Mouse (Mus musculus): Measurements from ENCODE around the gene Pck2. TPM values are rescaled to one million over a fixed set of nuclear protein-coding genes. Genes with fewer than 3 reads are reported as not detected.
A peak's percentile ranks its signal among the peaks of the same experiment; 100 is the strongest.

Pck2 gene
- polyA plus RNA-seq, 1 experiment: 30.9 TPM

DNA sequence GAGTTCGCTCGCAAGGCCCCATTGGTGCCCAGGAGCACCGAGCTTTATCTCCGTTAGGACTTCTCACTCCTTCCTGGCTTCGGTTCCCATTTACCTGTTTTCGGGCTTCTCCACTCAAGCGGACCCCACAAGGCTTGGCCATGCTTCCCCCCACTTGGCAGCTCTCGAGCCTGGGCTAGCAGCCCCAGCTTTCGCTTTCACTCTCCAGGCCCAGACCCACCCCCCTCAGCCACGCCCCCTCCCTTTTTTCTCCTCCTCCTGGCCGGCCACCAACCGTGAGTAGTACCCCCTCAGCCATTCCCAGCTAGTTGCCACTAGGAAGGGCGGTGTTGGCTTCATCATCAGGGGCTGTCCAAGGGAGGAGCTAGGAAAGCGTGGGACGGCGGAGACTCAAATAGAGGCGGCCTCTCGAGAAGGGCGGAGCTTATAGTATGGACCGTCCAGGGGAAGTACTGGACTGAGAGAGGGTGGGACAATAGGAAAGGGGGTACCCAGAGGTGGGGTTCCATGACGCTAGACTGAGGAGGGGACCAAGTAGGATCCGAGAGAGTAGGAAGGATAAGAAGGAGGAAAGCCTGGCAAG is 50.8 kb downstream of the Pck2 start, which contains the start of gene Psme2:
Psme2 (minus strand) TSS at position 366 of the 583 bp plus-strand sequence.
- WGBS: under 1% methylated on average over 22 of the region's 22 CpGs
- DNase-seq (ENCODE audit: low read depth, low spot score): peak; percentile 97

DNA sequence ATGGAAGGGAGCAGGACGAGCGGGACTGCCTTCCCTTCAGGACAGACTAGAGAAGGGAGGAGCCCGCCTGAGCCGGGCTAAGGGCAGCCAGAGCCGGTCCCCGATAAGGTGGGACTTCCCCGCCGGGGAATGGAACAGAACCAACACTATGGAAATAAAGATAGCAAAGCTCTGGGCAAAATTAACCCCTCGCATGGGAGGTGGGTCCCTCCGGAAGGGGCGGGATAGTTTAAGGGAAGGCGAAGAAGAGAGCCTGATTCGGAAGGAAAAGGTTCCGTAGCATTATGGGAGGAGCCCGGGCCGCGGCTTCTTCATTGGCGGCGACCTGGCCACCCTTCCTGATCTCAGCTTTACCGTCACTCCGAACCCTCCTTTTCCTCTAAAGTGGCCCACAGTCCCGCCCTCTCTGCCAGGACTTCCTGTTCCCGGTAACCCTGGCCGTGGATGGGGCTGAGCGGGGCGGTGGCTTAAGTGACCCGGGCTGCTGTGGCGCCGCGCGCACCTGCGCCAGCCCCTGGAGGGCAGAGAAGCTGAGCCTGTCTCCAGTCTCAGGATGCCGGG is 51.3 kb downstream of the Pck2 start, which contains the start of gene Rnf31:
Rnf31 (plus strand) TSS at position 378 of the 561 bp plus-strand sequence.
- 1% methylated on average over 33 of the region's 33 CpGs for WGBS
- DNase-seq (ENCODE audit: low read depth, low spot score): no peak

DNA sequence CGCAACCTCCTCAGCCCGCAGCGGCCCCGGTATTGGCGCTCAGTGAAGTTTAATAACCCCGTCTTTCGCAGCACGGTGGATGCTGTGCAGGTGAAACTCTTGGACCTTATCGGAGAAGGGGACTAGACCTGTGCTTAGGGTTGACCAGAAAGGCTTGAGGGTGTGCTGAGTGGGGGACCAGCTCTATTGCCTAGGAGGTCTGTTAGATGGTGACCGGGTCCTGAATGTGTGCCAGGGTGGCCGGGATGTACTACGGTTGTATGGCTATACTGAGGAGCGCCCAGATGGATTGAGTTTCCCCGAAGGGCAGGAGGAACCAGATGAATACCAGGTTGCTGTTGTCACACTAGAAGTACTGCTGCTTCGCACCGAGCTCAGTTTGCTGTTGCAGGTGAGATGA is 52.2 kb downstream of the Pck2 start:
- DNase-seq (ENCODE audit: low read depth, low spot score): no peak
- 1% methylated on average over 16 of the region's 16 CpGs for WGBS

DNA sequence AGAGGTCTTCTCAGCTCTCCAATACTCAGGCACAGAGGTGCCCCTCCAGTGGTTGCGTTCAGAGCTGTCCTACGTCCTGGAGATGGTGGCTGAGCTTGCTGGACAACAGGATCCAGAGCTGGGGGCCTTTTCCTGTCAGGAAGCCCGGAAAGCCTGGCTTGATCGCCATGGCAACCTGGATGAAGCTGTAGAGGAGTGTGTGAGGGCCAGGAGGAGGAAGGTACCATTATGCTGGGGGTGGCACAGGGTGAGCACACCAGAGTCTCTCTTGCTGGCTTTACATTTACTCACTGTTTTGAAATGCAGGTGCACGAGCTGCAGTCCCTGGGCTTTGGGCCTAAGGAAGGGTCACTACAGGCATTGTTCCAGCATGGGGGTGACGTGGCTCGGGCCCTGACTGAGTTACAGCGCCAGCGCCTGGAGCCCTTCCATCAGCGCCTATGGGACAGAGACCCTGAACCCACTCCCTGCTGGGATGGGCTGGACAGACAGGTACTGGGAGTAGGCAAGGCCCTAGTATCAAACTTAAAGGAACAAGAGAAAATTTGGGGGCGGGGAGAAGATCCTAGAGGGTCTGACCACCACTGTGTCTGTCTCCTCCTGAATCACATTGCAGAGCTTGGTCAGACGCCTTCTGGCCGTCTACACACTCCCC is 56.1 kb downstream of the Pck2 start:
- DNase-seq (ENCODE audit: low read depth, low spot score): no peak
- WGBS: 89% methylated on average over 13 of the region's 13 CpGs

DNA sequence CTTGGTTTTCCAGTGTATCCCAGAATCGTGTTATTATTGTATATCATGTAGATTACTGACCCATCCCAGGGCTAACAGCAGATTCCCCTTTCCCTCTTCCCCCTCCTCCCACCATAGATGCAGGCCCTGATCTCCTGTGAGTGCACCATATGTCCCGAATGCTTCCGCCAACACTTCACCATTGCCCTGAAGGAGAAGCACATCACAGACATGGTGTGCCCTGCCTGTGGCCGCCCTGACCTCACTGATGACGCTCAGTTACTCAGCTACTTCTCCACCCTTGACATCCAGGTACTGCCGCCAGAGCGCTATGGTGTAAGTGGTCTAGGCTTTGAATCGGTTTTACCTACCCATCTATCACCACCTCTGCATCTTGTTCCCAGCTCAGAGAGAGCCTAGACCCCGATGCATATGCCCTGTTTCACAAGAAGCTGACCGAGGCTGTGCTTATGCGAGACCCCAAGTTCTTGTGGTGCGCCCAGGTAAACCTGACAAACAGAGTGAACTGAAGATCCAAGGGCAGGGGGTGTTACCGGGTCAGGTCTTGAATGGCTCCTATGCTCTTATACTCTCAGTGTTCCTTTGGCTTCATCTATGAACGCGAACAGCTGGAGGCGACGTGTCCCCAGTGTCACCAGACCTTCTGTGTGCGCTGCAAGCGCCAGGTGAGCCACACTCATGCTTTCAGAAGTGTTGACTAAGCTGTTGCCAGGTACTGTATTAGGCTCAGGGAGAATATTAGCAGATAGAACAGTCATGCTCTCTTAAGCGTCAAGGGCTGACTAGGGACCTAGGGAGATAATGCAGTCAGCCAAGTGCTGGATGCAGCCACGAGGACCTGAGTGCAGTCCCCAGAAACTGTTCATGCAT is 58.7 kb downstream of the Pck2 start:
- no peak for DNase-seq (ENCODE audit: low read depth, low spot score)
- WGBS: 93% methylated on average over 21 of the region's 21 CpGs

Other genes with a start within 250 kb of the Pck2 start
- 47.7 and 70.7 TPM in 2 replicates for gene Dhrs4, start 61.5 kb upstream of the Pck2 start, polyA plus RNA-seq (2012; rRNA removed)
- gene Carmil3, start 49.6 kb upstream of the Pck2 start, polyA plus RNA-seq (2012; rRNA removed): 1.3 and 1.6 TPM in 2 replicates
- 0.10 and 0.15 TPM in 2 replicates for gene Cpne6, start 29.8 kb upstream of the Pck2 start, polyA plus RNA-seq (2012; rRNA removed)
- gene Nrl, start 15.3 kb upstream of the Pck2 start, polyA plus RNA-seq (2012; rRNA removed): not detected in 2 replicates
- 112 and 152 TPM in 2 replicates for gene Dcaf11, start 19.7 kb downstream of the Pck2 start, polyA plus RNA-seq (2012; rRNA removed)
- 0.25 and 0.82 TPM in 2 replicates for gene A730061H03Rik, start 20.1 kb downstream of the Pck2 start, polyA plus RNA-seq (2012; rRNA removed)
- 0.11 and 0.12 TPM in 2 replicates for gene Fitm1, start 35.4 kb downstream of the Pck2 start, polyA plus RNA-seq (2012; rRNA removed)
- 250 and 259 TPM in 2 replicates for gene Psme1, start 37.9 kb downstream of the Pck2 start, polyA plus RNA-seq (2012; rRNA removed)
- 10.1 and 16.2 TPM in 2 replicates for gene Emc9, start 45.0 kb downstream of the Pck2 start, polyA plus RNA-seq (2012; rRNA removed)
- gene Psme2, start 50.8 kb downstream of the Pck2 start, polyA plus RNA-seq (2012; rRNA removed): 357 and 385 TPM in 2 replicates
- gene Rnf31, start 51.4 kb downstream of the Pck2 start, polyA plus RNA-seq (2012; rRNA removed): 32.1 and 48.2 TPM in 2 replicates
- 38.5 and 55.1 TPM in 2 replicates for gene Irf9, start 63.3 kb downstream of the Pck2 start, polyA plus RNA-seq (2012; rRNA removed)
- 1.3 and 4.7 TPM in 2 replicates for gene Rec8, start 77.8 kb downstream of the Pck2 start, polyA plus RNA-seq (2012; rRNA removed)
- gene Ipo4, start 95.7 kb downstream of the Pck2 start, polyA plus RNA-seq (2012; rRNA removed): 39.2 and 46.0 TPM in 2 replicates
- gene Gm49378, start 97.6 kb downstream of the Pck2 start, polyA plus RNA-seq (2012; rRNA removed): 2.2 and 2.3 TPM in 2 replicates
- gene Tm9sf1, start 103.5 kb downstream of the Pck2 start, polyA plus RNA-seq (2012; rRNA removed): 96.9 and 108 TPM in 2 replicates
- 1.4 and 2.1 TPM in 2 replicates for gene Tssk4, start 109.9 kb downstream of the Pck2 start, polyA plus RNA-seq (2012; rRNA removed)
- gene Mdp1, start 120.2 kb downstream of the Pck2 start, polyA plus RNA-seq (2012; rRNA removed): 44.6 and 50.6 TPM in 2 replicates
- 17.8 and 18.8 TPM in 2 replicates for gene Gmpr2, start 131.7 kb downstream of the Pck2 start, polyA plus RNA-seq (2012; rRNA removed)
- 329 and 342 TPM in 2 replicates for gene Nedd8, start 131.9 kb downstream of the Pck2 start, polyA plus RNA-seq (2012; rRNA removed)
- 16.5 and 22.5 TPM in 2 replicates for gene Tinf2, start 141.6 kb downstream of the Pck2 start, polyA plus RNA-seq (2012; rRNA removed)
- 1.0 and 1.1 TPM in 2 replicates for gene Tgm1, start 173.7 kb downstream of the Pck2 start, polyA plus RNA-seq (2012; rRNA removed)
- gene Rabggta, start 182.0 kb downstream of the Pck2 start, polyA plus RNA-seq (2012; rRNA removed): 34.3 and 42.9 TPM in 2 replicates
- 78.0 and 141 TPM in 2 replicates for gene Dhrs1, start 205.4 kb downstream of the Pck2 start, polyA plus RNA-seq (2012; rRNA removed)
- gene Nop9, start 205.4 kb downstream of the Pck2 start, polyA plus RNA-seq (2012; rRNA removed): 16.0 and 21.7 TPM in 2 replicates
- 335 and 566 TPM in 2 replicates for gene Cideb, start 218.2 kb downstream of the Pck2 start, polyA plus RNA-seq (2012; rRNA removed)
- gene Ltb4r2, start 221.2 kb downstream of the Pck2 start, polyA plus RNA-seq (2012; rRNA removed): 3.5 and 11.3 TPM in 2 replicates
- gene Ltb4r1, start 225.7 kb downstream of the Pck2 start, polyA plus RNA-seq (2012; rRNA removed): 4.9 and 8.2 TPM in 2 replicates
- 3.7 and 5.8 TPM in 2 replicates for gene Adcy4, start 243.8 kb downstream of the Pck2 start, polyA plus RNA-seq (2012; rRNA removed)
- 86.5 and 89.2 TPM in 2 replicates for gene Ripk3, start 248.6 kb downstream of the Pck2 start, polyA plus RNA-seq (2012; rRNA removed)